Mouse (Mus musculus): ENCODE measurements at regions not wholly inside any gene's neighbourhood (a gene's known extent, or its start where the extent isn't known, plus 50 kb on each side); places are given as distances from the start of the nearest gene placed in this dataset.

Small RNA genes in the stretch of these regions (microRNA-seq; reads per million reads assigned to microRNA genes)
- gene Gm47294, result 0 reads per million in 2 experiments

Measured in adrenal gland, adult 8-10 months (tissue).